Mouse (Mus musculus) brain, embryonic 14.5 days (tissue): ENCODE measurements around the gene Ankrd63. TPM values are rescaled to one million over a fixed set of nuclear protein-coding genes. Genes with fewer than 3 reads are reported as not detected.

Experiments
- DNase-seq: peaks from one replicate; pipeline ENCODE4 v3.0.0-alpha.2; 2011; ENCODE audit warnings: low read depth
- CTCF ChIP-seq: fragments of 200-500 bp; IDR thresholded peaks from 2 replicates; pipeline ENCODE4 v1.5.1; 2012; ENCODE audit warnings: inconsistent platforms, mild to moderate bottlenecking, moderate library complexity, borderline replicate concordance; ENCODE audit not compliant: insufficient read depth, insufficient read length; ENCODE audit errors: extremely low read depth
- POLR2A ChIP-seq: fragments of 200-500 bp; IDR thresholded peaks from 2 replicates; pipeline ENCODE4 v1.6.1; 2012; ENCODE audit warnings: mild to moderate bottlenecking, inconsistent platforms, borderline replicate concordance; ENCODE audit not compliant: poor library complexity, insufficient read depth, insufficient read length, severe bottlenecking; ENCODE audit errors: extremely low read depth
- polyA plus RNA-seq: library from polyadenylated mRNA; depleted of rRNA; stranded (reverse); fragments of >200 nt; gene quantifications from 2 replicates; pipeline ENCODE4 v1.2.3, GENCODE M21; 2012

The Ankrd63 gene
- polyA plus RNA-seq, 1 experiment, result 0.14 TPM

DNA sequence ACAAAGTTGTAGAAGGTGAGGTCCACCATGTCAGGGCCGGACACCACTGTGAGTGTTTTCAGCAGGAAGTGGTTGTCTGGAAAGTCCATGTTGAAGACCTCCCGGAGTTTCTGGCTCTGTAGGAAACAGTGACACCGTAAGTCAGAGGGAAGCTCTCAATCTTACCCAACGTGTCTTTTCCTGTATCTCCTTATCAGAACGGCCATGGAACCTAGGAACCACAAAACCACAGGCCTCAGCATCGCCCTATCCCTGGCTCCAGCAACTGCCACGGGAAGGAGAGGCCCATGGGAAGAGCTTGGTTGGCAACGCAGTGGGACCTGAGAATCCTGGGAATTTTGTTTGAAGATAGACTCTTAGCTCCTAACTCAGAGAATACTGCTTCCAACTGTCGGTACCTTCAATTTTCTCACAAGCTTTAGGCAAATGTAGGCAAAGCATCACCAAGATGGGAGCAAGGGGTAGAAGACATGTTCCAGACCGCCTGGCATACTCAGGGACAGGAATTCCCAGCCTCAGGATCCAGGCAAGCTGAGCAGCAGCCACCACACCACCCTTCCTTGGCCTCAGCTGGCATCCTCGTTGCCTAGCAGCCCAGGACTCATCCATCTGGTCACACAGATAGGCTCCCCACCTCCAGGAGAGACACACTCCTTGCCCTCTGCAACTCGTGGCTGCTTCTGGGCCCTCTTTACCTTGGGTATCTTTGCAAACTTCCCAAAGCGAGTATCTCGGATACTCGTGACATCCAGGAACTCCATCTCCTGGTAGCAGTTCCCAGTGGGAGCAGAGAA lies 20.1 kb upstream of the Ankrd63 start:
- no peak for DNase-seq
- TF ChIP-seq CTCF (no peak), POLR2A (no peak)

DNA sequence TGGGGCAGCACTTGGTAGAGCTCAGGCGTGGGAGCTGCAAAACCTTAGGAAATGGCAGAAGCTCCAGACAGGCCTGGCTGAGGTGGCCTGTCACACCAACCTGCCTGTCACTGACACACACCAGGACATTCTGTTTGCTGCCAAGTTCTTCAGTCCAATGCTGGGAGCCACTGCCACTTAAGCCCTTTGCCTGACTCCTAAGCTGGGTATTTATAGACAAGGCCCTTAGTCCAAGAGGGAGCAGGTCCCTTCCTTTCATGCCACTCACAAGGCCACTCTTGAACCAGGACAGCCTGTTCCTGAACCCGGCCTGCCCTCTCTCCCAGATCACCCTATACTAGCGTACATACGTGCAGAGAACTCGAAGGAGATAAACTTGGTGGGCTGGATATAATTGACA lies 12.9 kb upstream of the Ankrd63 start:
- no peak for TF ChIP-seq POLR2A
- no peak for TF ChIP-seq CTCF
- DNase-seq, result no peak

GRCm38 (mm10) chr2:118714230-118714629 lies 10.5 kb upstream of the Ankrd63 start:
- TF ChIP-seq CTCF (no peak), POLR2A (no peak)
- peak; percentile 88 for DNase-seq

DNA sequence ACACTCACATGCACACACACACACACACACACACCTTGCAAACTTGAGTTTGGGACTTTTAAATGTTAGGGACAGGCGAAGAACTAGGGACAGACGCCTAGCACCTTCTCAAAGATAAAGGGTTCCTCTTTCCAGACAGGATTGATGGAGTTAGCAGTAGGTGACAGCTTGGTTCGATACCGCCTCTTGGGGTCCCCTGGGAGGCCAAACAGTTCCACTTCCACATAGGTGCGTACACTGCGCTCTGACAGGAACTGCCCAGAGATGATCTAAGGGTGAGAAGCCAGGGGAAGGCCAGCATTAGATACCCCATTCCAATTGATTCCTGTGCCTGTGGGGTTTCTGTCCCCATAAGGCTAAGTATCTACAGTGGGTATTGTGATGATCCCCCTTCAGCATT lies 9.9 kb upstream of the Ankrd63 start:
- TF ChIP-seq POLR2A (no peak), CTCF (no peak)
- DNase-seq, result no peak

DNA sequence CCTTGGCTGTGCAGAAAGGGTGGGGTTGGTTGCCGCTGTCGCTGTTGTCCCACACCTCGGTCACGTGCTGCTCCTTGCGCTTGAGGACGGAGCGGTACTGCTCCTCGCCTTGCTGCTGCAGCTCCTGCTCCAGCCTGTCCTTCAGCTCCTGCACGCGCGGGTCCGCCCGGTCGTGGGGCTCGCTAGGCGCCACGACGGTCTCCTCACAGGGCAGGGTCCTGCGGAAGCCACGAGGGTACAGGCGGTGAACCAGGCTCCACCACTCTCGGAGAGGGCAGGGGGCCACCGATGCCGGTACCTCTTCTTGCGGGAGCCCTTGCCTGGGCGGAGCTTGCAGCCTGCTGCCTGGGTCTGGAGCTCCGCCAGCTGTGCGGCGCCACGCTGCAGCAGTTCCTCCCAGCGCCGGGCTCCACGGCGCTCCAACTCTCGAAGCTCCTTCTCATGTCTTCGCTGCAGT lies 7.3 kb upstream of the Ankrd63 start:
- DNase-seq, result peak; percentile 87
- no peak for TF ChIP-seq CTCF
- TF ChIP-seq POLR2A, result no peak

GRCm38 (mm10) chr2:118709655-118710221 lies 6.0 kb upstream of the Ankrd63 start:
- no peak for DNase-seq
- TF ChIP-seq CTCF (no peak), POLR2A (no peak)

DNA sequence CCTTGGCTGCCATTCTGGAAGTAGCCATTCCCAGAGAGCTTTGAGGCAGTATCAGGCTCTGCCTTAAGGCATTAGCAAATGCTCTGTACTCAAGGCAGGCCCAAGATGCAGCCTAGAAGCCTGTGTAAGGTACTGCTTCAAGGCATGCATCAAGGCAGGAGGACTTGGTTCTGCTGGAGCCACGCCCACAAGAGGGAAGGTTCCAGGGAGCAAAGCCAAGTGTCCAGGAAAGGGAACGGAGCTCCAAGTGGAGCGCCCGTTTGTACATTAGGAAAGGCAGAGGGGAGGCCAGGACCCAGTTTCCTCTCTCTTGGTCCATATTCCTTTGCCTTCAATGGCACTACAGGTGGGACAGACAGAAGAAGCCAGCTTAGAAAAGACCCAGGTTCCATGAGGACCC lies 4.7 kb upstream of the Ankrd63 start:
- TF ChIP-seq CTCF, result no peak
- no peak for TF ChIP-seq POLR2A
- DNase-seq, result no peak

DNA sequence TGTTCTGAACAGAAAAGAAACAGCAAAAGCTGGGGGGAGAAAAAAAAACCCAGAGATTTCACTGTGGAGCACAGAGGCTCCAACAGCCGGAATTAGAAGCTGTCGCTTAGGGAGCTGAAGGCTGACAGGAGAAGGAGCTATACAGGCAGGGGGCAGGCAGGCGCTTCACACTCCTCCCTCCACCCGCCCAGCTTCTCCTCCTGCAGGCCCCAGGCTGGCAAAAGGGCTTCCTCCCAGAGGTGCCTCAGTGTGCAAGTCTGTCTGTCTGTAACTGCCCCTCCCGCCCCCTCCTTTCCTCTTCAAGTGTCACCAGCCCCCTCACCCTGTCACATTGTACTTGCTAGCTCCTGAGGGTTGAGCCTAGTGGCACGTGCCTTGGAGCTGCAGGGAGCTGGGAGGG lies 2.7 kb upstream of the Ankrd63 start:
- TF ChIP-seq POLR2A (no peak), CTCF (no peak)
- DNase-seq, result peak; percentile 42

DNA sequence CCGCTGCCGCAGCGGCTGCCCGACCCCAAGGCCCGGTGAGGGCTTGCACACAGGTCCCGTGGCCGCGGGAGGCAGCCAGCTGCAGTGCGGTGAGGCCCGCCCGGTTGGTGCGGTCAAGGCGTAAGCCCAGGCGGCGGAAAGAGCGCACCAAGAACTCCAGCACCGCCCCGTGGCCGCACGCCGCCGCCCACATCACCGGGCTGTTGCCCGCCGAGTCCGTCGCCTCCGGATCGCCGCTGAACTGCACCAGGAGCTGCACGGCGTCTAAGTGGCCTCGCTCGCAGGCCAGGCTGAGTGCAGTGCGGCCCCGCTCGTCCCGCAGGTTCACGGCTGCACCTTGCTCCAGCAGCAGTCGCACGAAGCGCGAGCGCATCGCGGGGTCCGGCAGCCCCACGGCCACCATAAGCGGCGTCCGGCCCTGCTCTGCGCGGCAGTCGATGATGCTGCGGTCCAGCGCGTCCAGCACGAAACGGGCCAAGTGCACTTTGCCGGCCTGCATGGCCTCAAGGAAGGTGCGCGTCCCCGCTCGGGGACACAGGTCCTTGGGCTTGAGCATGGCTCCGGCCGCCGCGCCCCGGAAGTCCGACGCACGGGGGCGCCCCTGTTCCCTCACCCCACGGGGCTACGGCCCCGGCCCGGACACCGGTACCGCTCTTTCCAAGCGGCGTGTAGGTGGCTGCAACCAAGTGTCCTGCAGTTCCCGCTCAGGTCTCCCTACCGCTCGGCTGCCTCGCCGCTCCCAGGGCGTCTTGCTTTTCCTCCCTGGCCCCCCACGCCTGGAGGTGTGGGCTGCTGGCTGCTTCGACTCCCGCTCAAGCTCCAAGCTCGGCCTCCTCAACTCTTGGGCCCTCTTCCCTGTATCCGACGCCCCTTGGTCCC lies 641 bp downstream of the Ankrd63 start:
- TF ChIP-seq CTCF (peak; percentile 18; the same call in 1 of the 2 replicates), POLR2A (no peak)
- DNase-seq, result peak; percentile 45

GRCm38 (mm10) chr2:118701971-118702882 lies 1.5 kb downstream of the Ankrd63 start:
- TF ChIP-seq POLR2A, result no peak
- TF ChIP-seq CTCF, result no peak
- no peak for DNase-seq
